Mouse (Mus musculus) splenic B cell, adult 2 months (primary cell): ENCODE data around the gene Ctsc.
A peak's percentile ranks its signal among the peaks of the same experiment; 100 is the strongest.

Experiments used
- DNase-seq: peaks from one replicate; pipeline ENCODE4 v3.0.0-alpha.2; 2011; ENCODE audit warnings: low read depth, low spot score
- H3K27me3 ChIP-seq: 2 replicates; pipeline ENCODE4 v1.6.1; 2012; ENCODE audit warnings: mild to moderate bottlenecking, low read length, moderate library complexity, mixed read lengths; ENCODE audit not compliant: control insufficient read depth, poor library complexity, insufficient read depth, severe bottlenecking
- H3K36me3 ChIP-seq: 2 replicates; pipeline ENCODE4 v1.6.1; 2012; ENCODE audit warnings: mild to moderate bottlenecking, low read length, moderate library complexity, mixed read lengths; ENCODE audit not compliant: control insufficient read depth, poor library complexity, insufficient read depth, severe bottlenecking

Gene Ctsc

DNA sequence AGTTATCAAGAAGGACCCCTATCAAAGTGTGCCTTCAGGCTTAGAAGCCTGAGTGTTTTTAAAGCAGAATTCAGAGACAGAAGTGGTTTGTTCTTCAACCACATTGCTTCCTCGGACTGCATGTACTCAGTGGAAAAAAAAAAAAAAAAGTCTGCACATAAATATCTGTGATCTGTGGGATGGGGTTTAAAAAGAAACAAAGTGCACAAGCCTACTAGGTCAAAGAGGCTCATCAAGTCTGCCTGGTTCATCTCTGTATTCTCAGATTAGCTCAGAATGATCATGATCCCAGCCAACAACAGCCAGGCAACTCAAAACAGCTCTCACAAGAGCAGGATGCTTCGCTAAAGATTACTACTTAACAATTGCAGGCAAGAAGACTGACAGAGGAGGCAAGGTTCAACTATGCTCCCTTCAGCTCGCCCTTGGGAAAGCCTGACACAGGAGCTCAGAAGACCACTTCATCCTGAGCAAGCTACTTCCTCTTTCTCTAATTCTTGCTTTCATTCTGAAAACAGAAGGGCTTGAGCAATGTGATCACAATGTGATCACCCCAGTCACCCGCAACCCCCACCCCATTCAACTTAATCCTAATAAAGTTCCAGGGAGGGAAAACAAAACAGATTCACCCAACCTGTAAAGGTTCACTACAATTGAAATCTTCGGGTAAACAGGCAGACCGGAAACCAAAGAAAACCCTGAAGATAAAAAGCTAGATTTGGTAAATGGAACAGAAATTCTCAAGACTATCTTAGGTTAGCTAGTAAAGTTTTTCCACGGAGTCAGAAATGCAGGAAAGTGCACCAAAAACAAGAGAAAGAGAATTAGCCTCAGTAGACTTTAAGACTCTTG lies 745 bp upstream of the Ctsc start:
- H3K36me3 ChIP-seq = 0 out of 2 replicates have a peak, but pooled peaks cover 1% of the 10 kb centered on the region
- DNase-seq = peak; percentile 71
- H3K27me3 ChIP-seq = no peaks in the 10 kb centered on the region

DNA sequence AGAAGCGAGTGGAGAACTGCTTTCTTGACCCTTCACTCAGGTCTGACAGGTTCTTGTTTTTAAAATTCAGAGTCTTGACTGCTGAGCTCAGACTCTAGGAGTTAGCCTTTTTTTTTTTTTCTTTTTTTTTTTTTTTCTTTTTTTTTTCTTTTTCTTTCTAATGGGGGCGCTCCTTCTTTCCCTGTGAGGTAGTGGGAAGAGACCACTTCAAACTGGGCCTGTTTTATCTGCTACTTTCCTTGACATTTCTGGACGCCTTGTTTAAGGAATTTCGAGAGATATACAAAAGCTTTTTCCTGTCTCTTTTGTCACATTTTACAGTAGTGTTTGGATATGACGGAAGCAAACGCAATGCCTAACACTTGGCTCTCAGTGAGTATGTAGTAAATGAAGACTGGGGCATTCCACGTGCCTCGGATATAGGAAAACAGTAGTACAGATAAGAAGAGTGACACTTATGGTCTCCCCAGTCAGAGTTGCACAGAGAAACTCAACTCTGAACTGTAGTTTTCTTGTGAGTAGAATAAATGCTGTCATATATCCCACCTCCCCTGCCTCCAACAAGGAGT lies 827 bp downstream of the Ctsc start:
- Histone ChIP-seq H3K27me3 (no peaks in the 10 kb centered on the region), H3K36me3 (peaks cover 1% of the 10 kb centered on the region; the same call in 1 of the 2 replicates)
- DNase-seq = no peak

GRCm38 (mm10) chr7:88285276-88285675 lies 7.4 kb downstream of the Ctsc start:
- H3K36me3 ChIP-seq = peaks cover 10% of the 10 kb centered on the region
- no peaks in the 10 kb centered on the region for H3K27me3 ChIP-seq
- DNase-seq = peak; percentile 72

DNA sequence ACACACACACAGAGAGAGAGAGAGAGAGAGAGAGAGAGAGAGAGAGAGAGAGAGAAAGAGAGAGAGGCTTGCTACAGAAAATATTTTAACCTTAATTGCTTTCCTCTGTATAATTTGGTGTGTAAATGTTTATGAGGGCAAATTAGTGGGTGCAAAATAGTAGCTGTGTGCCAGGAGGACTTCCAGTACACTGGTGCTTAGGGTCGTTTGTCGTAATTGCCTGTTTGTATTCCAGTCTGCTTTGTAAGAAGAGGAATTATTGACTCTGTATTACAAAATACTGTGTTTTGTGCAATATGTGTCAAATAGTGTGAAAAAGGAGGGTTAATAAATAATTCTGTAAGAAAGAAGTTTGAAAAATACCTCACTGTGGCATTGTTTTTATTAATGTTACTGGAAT lies 13.2 kb downstream of the Ctsc start:
- Histone ChIP-seq H3K27me3 (no peaks in the 10 kb centered on the region), H3K36me3 (peaks cover 16% of the 10 kb centered on the region)
- DNase-seq = no peak

DNA sequence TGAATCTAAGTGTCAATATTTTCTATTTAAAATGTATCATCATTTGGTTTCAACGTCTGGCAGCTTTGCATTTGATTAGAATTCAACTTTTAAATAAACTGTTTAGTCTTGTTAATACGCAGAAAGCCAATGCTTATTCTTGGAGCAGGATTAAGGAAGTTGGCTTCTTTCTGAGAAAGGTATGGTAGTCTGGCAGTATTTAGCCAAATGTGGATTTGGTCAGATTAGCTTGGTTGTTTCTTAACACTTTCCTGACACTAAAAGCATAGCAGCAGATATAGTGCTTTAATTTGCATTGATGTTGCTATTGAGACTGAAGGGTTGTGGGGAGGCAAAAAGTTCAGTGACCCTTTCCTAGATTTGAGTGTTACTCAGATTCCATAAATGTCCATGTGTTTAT lies 14.2 kb downstream of the Ctsc start:
- peaks cover 19% of the 10 kb centered on the region for H3K36me3 ChIP-seq
- no peak for DNase-seq
- H3K27me3 ChIP-seq = no peaks in the 10 kb centered on the region

DNA sequence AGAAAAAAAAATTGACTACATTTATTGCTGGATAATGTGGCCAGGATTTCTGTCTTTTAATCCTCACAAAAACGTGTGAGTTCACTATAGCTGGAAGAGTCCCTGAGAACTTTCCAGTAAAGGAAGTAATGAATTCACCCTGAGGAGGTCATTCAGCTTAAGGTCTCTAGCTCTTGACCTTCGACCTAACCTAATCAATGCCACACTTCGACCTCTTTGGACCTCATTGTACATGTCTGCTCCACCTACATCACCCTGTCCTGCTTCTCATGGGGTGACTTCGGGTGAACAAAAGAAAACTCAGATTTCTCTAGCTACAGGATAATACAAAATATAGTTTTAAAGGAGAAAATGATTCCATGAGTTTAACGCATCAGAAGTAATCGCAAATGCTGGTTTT lies 16.0 kb downstream of the Ctsc start:
- no peak for DNase-seq
- peaks cover 15% of the 10 kb centered on the region; the same call in 1 of the 2 replicates for H3K36me3 ChIP-seq
- no peaks in the 10 kb centered on the region for H3K27me3 ChIP-seq

DNA sequence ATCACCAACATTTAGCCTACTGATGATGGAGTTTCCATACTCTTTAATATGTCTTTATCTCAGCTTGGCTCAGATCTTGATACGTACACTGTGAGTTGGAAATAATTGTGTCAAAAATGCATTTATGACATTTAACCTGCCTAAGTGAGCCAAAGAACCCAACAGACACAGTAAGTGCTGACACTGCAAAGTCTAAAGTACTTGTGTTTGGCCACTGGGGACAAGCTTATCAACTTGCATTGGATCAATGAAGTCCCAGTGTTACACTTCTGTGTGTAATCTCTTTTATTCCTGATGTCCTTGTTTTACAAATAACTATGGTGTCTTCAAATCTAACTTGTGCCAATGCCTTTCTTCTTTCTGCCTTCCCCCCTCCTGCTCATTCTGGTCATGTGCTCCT lies 18.1 kb downstream of the Ctsc start:
- peaks cover 18% of the 10 kb centered on the region for H3K36me3 ChIP-seq
- H3K27me3 ChIP-seq = no peaks in the 10 kb centered on the region
- no peak for DNase-seq

- no peaks in the 10 kb centered on the region for H3K27me3 ChIP-seq
- no peak for DNase-seq
- peaks cover 16% of the 10 kb centered on the region for H3K36me3 ChIP-seq
Observed at GRCm38 (mm10) chr7:88296932-88297331, 19.0 kb downstream of the Ctsc start.

DNA sequence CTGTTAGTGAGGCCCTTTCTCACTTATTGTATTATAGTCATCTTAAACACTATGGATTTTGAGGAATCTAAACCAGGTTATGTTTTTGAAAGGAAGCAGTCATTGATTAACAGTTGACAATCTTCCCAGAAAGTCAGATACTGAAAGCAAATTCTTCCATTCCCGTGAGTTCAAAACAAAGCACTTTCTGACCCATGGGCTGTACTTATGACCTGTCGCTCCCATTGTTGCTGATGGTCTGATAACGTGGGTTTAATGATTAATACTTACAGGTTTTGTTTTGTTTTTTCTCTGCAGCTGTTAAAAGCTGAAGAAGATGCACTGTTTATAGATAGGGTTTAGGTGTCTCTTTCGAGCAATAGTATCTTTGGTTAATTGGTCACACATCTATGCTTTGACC lies 27.9 kb downstream of the Ctsc start:
- no peak for DNase-seq
- Histone ChIP-seq H3K36me3 (peaks cover 21% of the 10 kb centered on the region), H3K27me3 (no peaks in the 10 kb centered on the region)

- no peak for DNase-seq
- H3K27me3 ChIP-seq = no peaks in the 10 kb centered on the region
- peaks cover 22% of the 10 kb centered on the region for H3K36me3 ChIP-seq
Observed at GRCm38 (mm10) chr7:88306725-88307124, 28.8 kb downstream of the Ctsc start.

DNA sequence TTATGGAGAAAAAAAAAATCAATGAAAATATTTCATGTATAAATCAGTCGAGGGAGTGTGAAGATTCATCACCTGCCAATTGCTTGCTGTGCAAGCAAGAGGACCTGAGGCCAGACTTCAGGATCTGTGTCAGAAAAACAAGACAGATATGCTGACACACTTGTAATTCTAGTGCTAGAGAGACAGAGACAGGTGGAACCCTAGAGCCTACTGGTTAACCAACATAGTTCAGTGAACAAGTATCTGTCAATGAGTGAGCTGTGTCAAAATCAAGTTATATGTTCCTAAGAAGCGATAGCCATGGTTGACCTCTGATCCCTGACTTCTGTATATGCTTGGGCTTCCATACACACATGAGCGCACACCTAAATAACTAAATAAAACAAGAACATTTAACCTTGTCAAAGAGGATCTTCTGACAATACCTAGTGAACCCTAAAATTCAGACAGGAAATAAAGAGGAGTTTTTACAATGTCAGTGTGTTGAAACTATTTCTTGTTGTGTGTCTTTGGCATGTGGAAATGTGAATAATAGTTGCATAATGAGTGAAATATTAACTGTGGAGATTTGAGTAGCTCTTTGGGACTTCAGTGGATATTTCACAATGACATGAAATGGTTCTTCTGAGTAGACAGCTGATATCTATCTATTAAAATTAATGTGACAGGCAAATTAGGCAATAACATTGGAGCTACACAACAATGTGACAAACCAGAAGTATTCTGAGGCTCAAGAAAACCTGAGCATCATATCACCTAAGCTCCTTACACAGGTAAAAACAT lies 32.7 kb downstream of the Ctsc start:
- peaks cover 13% of the 10 kb centered on the region; the same call in 1 of the 2 replicates for H3K36me3 ChIP-seq
- DNase-seq = no peak
- no peaks in the 10 kb centered on the region for H3K27me3 ChIP-seq

- Histone ChIP-seq H3K36me3 (0 out of 2 replicates have a peak, but pooled peaks cover 1% of the 10 kb centered on the region), H3K27me3 (no peaks in the 10 kb centered on the region)
- DNase-seq = no peak
Observed at GRCm38 (mm10) chr7:88316408-88316807, 38.5 kb downstream of the Ctsc start.

GRCm38 (mm10) chr7:88318474-88318873 lies 40.6 kb downstream of the Ctsc start:
- H3K27me3 ChIP-seq = no peaks in the 10 kb centered on the region
- H3K36me3 ChIP-seq = no peaks in the 10 kb centered on the region
- DNase-seq = no peak

- DNase-seq = no peak
- Histone ChIP-seq H3K36me3 (no peaks in the 10 kb centered on the region), H3K27me3 (no peaks in the 10 kb centered on the region)
Observed at GRCm38 (mm10) chr7:88318904-88319303, 41.0 kb downstream of the Ctsc start.
